ENCODE assay signal across 23 mouse cellular contexts in the genomic region with DNA sequence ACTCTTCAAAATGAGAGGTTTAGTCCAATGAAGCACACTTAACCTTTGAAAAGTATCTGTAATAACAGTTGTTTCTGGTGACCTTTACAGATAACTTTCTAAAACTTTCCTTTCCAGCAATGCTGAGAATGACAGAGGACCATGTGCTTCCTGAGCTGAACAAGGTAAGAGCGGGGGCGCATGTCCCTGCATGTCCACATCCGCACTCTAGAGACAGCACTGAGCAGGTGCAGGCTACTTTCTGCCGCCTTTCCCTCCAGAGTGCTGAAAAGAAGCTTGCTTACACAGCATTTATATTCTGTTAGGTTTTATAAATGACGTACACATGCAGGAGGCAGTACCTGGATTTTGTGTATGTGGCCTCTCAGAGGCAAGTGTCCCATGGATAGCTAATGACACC. TPM values are rescaled to one million over a fixed set of nuclear protein-coding genes. Genes with fewer than 3 reads are reported as not detected.
A peak's percentile ranks its signal among the peaks of the same experiment; 100 is the strongest.
DNase-seq lines count a peak whose midpoint lies in the region; ATAC-seq and TF ChIP-seq lines count a peak whose summit lies in the region.
"Had no signal": no experiment of that assay in that cellular context is flagged by ENCODE, and none has a peak within 500 bp of the region (broad histone marks: within the 10 kb centered on the region; RNA-seq: fewer than 3 reads in every experiment).

No protein-coding gene starts in this region.

- DNase-seq in kidney, postnatal 0 days (ENCODE audit: low spot score) = no peak
- DNase-seq in CH12.LX (ENCODE audit: extremely low read depth) (peak; percentile 34), ES-CJ7 (ENCODE audit: low read depth, low spot score) (peak; percentile 81)
- peak; percentile 8 for DNase-seq in induced T-regulatory cell, adult 2 months (ENCODE audit: low read depth)
- DNase-seq in gastrocnemius, postnatal 25 days = no peak
- DNase-seq: adrenal gland, adult 8-10 months; cerebellum, adult 11-12 months; cerebellum, postnatal 25 days; gastrocnemius, postnatal 10 days; kidney, adult 11 months; kidney, postnatal 14 days; layer of hippocampus, adult 9-11 months; lung, postnatal 36 days; thymus, adult 2 months had no signal

- no peak overlapping the region for H3K9ac ChIP-seq in kidney, postnatal 0 days (ENCODE audit: low read depth, low read length)
- H3K9ac ChIP-seq in kidney, embryonic 16.5 days (replicated peaks; ENCODE audit: low read length) = no peak overlapping the region
- H3K9ac ChIP-seq in CH12.LX (ENCODE audit: insufficient read depth, low read depth) = no peak overlapping the region
- H3K9ac ChIP-seq in midbrain, embryonic 15.5 days = no peak overlapping the region
- H3K9ac ChIP-seq: embryonic facial prominence, embryonic 12.5 days; limb, embryonic 12.5 days; liver, embryonic 14.5 days; neural tube, embryonic 15.5 days had no signal

- no peaks in the 10 kb centered on the region for H3K9me3 ChIP-seq in kidney, postnatal 0 days (replicated peaks; ENCODE audit: low read length)
- H3K9me3 ChIP-seq in kidney, embryonic 16.5 days (ENCODE audit: low read length) = no peaks in the 10 kb centered on the region
- H3K9me3 ChIP-seq in CH12.LX (replicated peaks; ENCODE audit: low read length) = no peaks in the 10 kb centered on the region
- no peaks in the 10 kb centered on the region for H3K9me3 ChIP-seq in midbrain, embryonic 15.5 days
- H3K9me3 ChIP-seq: embryonic facial prominence, embryonic 12.5 days; G1E; limb, embryonic 12.5 days; neural tube, embryonic 15.5 days had no signal

- no peak for TF ChIP-seq RAD21 in CH12.LX (IDR thresholded peaks at IDR 0.05; ENCODE audit: low read depth, low read length)

- TF ChIP-seq CTCF in kidney, postnatal 0 days (IDR thresholded peaks at IDR 0.05; ENCODE audit: low read depth) = peak; percentile 16; the same call in 1 of the 2 replicates
- peak in 1 of 2 experiments; percentile 50; a peak in 2 of 4 replicates for TF ChIP-seq CTCF in CH12.LX (conservative IDR thresholded peaks at IDR 0.05 in 1 of 2, IDR thresholded peaks at IDR 0.05 in 1 of 2; ENCODE audit: low read depth in 2 of 2, low read length in 2 of 2)

- no peak overlapping the region for H3K27ac ChIP-seq in kidney, postnatal 0 days
- H3K27ac ChIP-seq in kidney, embryonic 16.5 days (ENCODE audit: low read length) = no peak overlapping the region
- no peak overlapping the region for H3K27ac ChIP-seq in CH12.LX (ENCODE audit: insufficient read depth, low read depth)
- H3K27ac ChIP-seq in midbrain, embryonic 15.5 days = no peak overlapping the region
- H3K27ac ChIP-seq: embryonic facial prominence, embryonic 12.5 days; limb, embryonic 12.5 days; liver, embryonic 14.5 days; neural tube, embryonic 15.5 days had no signal

- peaks cover 55% of the 10 kb centered on the region; the same call in 1 of the 2 replicates for H3K36me3 ChIP-seq in kidney, postnatal 0 days (ENCODE audit: insufficient read depth, low read length)
- peaks cover 56% of the 10 kb centered on the region for H3K36me3 ChIP-seq in kidney, embryonic 16.5 days (ENCODE audit: insufficient read depth, low read length)
- peaks cover 49 to 67% of the 10 kb centered on the region in 2 experiments for H3K36me3 ChIP-seq in CH12.LX (replicated peaks in 1 of 2; ENCODE audit: control insufficient read depth in 1 of 2, insufficient read depth in 1 of 2, low read length in 1 of 2)
- peaks cover 43% of the 10 kb centered on the region for H3K36me3 ChIP-seq in midbrain, embryonic 15.5 days (replicated peaks)

- no peaks in the 10 kb centered on the region for H3K4me1 ChIP-seq in kidney, postnatal 0 days (replicated peaks; ENCODE audit: insufficient read depth, low read length)
- H3K4me1 ChIP-seq in kidney, embryonic 16.5 days (ENCODE audit: insufficient read depth, low read length) = no peaks in the 10 kb centered on the region
- H3K4me1 ChIP-seq in CH12.LX (ENCODE audit: control insufficient read depth in 1 of 2, insufficient read depth in 2 of 2) = peaks cover 0 to 3% of the 10 kb centered on the region in 2 experiments; a peak in 1 of 4 replicates
- H3K4me1 ChIP-seq in midbrain, embryonic 15.5 days = no peaks in the 10 kb centered on the region
- H3K4me1 ChIP-seq: embryonic facial prominence, embryonic 12.5 days; limb, embryonic 12.5 days; neural tube, embryonic 15.5 days had no signal

- no peak for ATAC-seq in kidney, postnatal 0 days (replicated peaks; ENCODE audit: low FRiP score, low read depth)
- no peak for ATAC-seq in kidney, embryonic 16.5 days (ENCODE audit: low FRiP score, low TSS enrichment)
- ATAC-seq in midbrain, embryonic 15.5 days (replicated peaks) = no peak

- no peak overlapping the region for H3K4me2 ChIP-seq in kidney, postnatal 0 days (ENCODE audit: low read length)
- H3K4me2 ChIP-seq in kidney, embryonic 16.5 days (replicated peaks; ENCODE audit: low read depth, low read length) = no peak overlapping the region
- H3K4me2 ChIP-seq in CH12.LX (ENCODE audit: insufficient read depth, low read depth, poor library complexity, severe bottlenecking) = no peak overlapping the region
- no peak overlapping the region for H3K4me2 ChIP-seq in midbrain, embryonic 15.5 days
- H3K4me2 ChIP-seq: embryonic facial prominence, embryonic 12.5 days; limb, embryonic 12.5 days; midbrain, embryonic 11.5 days; neural tube, embryonic 15.5 days had no signal

- in situ Hi-C loops in CH12.LX (cut with MboI; ENCODE audit: low pct_ligation_motif_present, low pct_unique_long_range_greater_than_20kb, low sequenced_read_pairs) = no loop called here

- no peak for TF ChIP-seq POLR2A in CH12.LX (IDR thresholded peaks at IDR 0.05; ENCODE audit: low read depth, low read length)

- 90% methylated on average over 5 of the region's 5 CpGs for WGBS in kidney, postnatal 0 days
- 92% methylated on average over 5 of the region's 5 CpGs for WGBS in kidney, embryonic 16.5 days
- 91% methylated on average over 5 of the region's 5 CpGs for WGBS in midbrain, embryonic 15.5 days

- H3K27me3 ChIP-seq in kidney, postnatal 0 days (ENCODE audit: insufficient read depth, low read length) = no peaks in the 10 kb centered on the region
- H3K27me3 ChIP-seq in kidney, embryonic 16.5 days (ENCODE audit: insufficient read depth, low read length) = no peaks in the 10 kb centered on the region
- no peaks in the 10 kb centered on the region for H3K27me3 ChIP-seq in CH12.LX (replicated peaks)
- H3K27me3 ChIP-seq in midbrain, embryonic 15.5 days (replicated peaks) = no peaks in the 10 kb centered on the region
- H3K27me3 ChIP-seq: embryonic facial prominence, embryonic 12.5 days; limb, embryonic 12.5 days; neural tube, embryonic 15.5 days had no signal

- TF ChIP-seq EP300 in CH12.LX (IDR thresholded peaks at IDR 0.05; ENCODE audit: low read length) = no peak

- no peak overlapping the region for H3K4me3 ChIP-seq in kidney, postnatal 0 days (replicated peaks; ENCODE audit: low read depth, low read length)
- H3K4me3 ChIP-seq in kidney, embryonic 16.5 days (ENCODE audit: low read length) = no peak overlapping the region
- H3K4me3 ChIP-seq in CH12.LX (replicated peaks in 1 of 3; ENCODE audit: low read depth in 2 of 3, low read length in 2 of 3, poor library complexity in 1 of 3) = no peak overlapping the region
- no peak overlapping the region for H3K4me3 ChIP-seq in midbrain, embryonic 15.5 days
- H3K4me3 ChIP-seq: embryonic facial prominence, embryonic 12.5 days; limb, embryonic 12.5 days; myocyte; neural tube, embryonic 15.5 days had no signal

- dilution Hi-C loops in CH12.LX (cut with MboI; ENCODE audit: extremely low pct_ligation_motif_present, extremely low pct_unique_long_range_greater_than_20kb, low sequenced_read_pairs) = no loop called here

- H3K79me2 ChIP-seq in CH12.LX (replicated peaks; ENCODE audit: control insufficient read depth, extremely low read depth, insufficient read depth, poor library complexity, severe bottlenecking) = no peaks in the 10 kb centered on the region

TF ChIP-seq in CH12.LX, 34 proteins besides CTCF, POLR2A, EP300 and RAD21:
- TF ChIP-seq MAX (IDR thresholded peaks at IDR 0.05; ENCODE audit: low read length) = peak; percentile 72
- TF ChIP-seq ELF1 (IDR thresholded peaks at IDR 0.05; ENCODE audit: low read depth, low read length) = no peak
- TF ChIP-seq TCF12 (IDR thresholded peaks at IDR 0.05; ENCODE audit: low read depth, low read length) = peak; percentile 40; the same call in 1 of the 2 replicates
- no peak for TF ChIP-seq CHD1 (IDR thresholded peaks at IDR 0.05; ENCODE audit: low read depth, low read length)
- TF ChIP-seq SIN3A (IDR thresholded peaks at IDR 0.05; ENCODE audit: low read length) = no peak
- TF ChIP-seq NRF1 (IDR thresholded peaks at IDR 0.05; ENCODE audit: low read depth, low read length) = peak; percentile 51
- TF ChIP-seq ZKSCAN1 (IDR thresholded peaks at IDR 0.05; ENCODE audit: borderline replicate concordance, low read depth, low read length) = no peak
- no peak for TF ChIP-seq MEF2A (IDR thresholded peaks at IDR 0.05; ENCODE audit: borderline replicate concordance, low read depth, low read length)
- TF ChIP-seq IRF4 (IDR thresholded peaks at IDR 0.05; ENCODE audit: low read depth, low read length) = no peak
- TF ChIP-seq CHD2 (IDR thresholded peaks at IDR 0.05; ENCODE audit: low read length) = no peak
- TF ChIP-seq MXI1 (IDR thresholded peaks at IDR 0.05; ENCODE audit: low read depth, low read length) = peak; percentile 69; the same call in 1 of the 2 replicates
- no peak for TF ChIP-seq BHLHE40 (IDR thresholded peaks at IDR 0.05; ENCODE audit: low read depth, low read length)
- peak; percentile 90 for TF ChIP-seq MYC (IDR thresholded peaks at IDR 0.05; ENCODE audit: low read depth, low read length)
- TF ChIP-seq PAX5 (IDR thresholded peaks at IDR 0.05; ENCODE audit: low read length) = no peak
- TF ChIP-seq MAFK (IDR thresholded peaks at IDR 0.05; ENCODE audit: insufficient replicate concordance, low read length) = peak; percentile 33; the same call in 1 of the 2 replicates

RNA-seq across cellular contexts. Expression of gene Anapc4, which starts 21.9 kb away (rescaled TPM):
- 72.3 and 79.6 TPM in 2 replicates for polyA plus RNA-seq in kidney, postnatal 0 days (2015; fragmentation: Nextera tagmentation; extraction: Ambion mirVana)
- 105 and 106 TPM in 2 replicates for polyA plus RNA-seq in kidney, embryonic 16.5 days (2015; fragmentation: Nextera tagmentation; extraction: Ambion mirVana)
- total RNA-seq in CH12.LX (2012; rRNA removed) (66.4 and 76.6 TPM in 2 replicates), CH12.LX (2014; rRNA removed) (85.6 and 110 TPM in 2 replicates)
- polyA plus RNA-seq in CH12.LX (2012; ENCODE audit: insufficient read length, low read depth) = 87.0 and 115 TPM in 2 replicates
- 10 to 100 TPM; 28.6 to 30.3 TPM for total RNA-seq in gastrocnemius, postnatal 25 days (2021)
- polyA plus RNA-seq in midbrain, embryonic 15.5 days (2015; fragmentation: Nextera tagmentation; extraction: Ambion mirVana) = 115 TPM in 2 replicates

Comparison
In these comparisons a context has a peak if more than half of its experiments do, and no peak if none do; other contexts are left out.
1. DNase-seq: peak in CH12.LX (single experiment), ES-CJ7 (single experiment) and induced T-regulatory cell, adult 2 months (single experiment); none in kidney, postnatal 0 days (single experiment) and gastrocnemius, postnatal 25 days (single experiment).